Mouse (Mus musculus) liver, embryonic 11.5 days (tissue): ENCODE measurements around the gene Rnf111. TPM values are rescaled to one million over a fixed set of nuclear protein-coding genes. Genes with fewer than 3 reads are reported as not detected.

Experiments used
- microRNA-seq: library from miRNA; unstranded; fragments of <30 nt; microRNA quantifications from one replicate; pipeline ENCODE4, GENCODE M21; 2017; ENCODE audit warnings: borderline number of aligned reads
- polyA plus RNA-seq: library from polyadenylated mRNA; unstranded; fragments of >200 nt; fragmentation: Nextera tagmentation; extraction: Ambion mirVana; gene quantifications from 2 replicates; pipeline ENCODE4 v1.2.1, GENCODE M21; 2014

The Rnf111 gene
- polyA plus RNA-seq, 1 experiment from 2014 or later, result 23.3 TPM

Small RNA genes within 50 kb of the gene (microRNA-seq; reads per million reads assigned to microRNA genes)
- gene Mir5626, result 2.8 reads per million

Other genes with a start within 250 kb of the Rnf111 start
- 230 and 249 TPM in 2 replicates for gene Ccnb2, start 82.2 kb downstream of the Rnf111 start, polyA plus RNA-seq
- gene Sltm, start 39.0 kb upstream of the Rnf111 start, polyA plus RNA-seq, result 47.1 and 51.2 TPM in 2 replicates
- gene Gm10642, start 152.5 kb upstream of the Rnf111 start, polyA plus RNA-seq, result 0.48 and 0.65 TPM in 2 replicates
- 11.4 and 13.4 TPM in 2 replicates for gene Mindy2, start 153.4 kb upstream of the Rnf111 start, polyA plus RNA-seq
- 74.2 and 82.2 TPM in 2 replicates for gene Adam10, start 175.3 kb upstream of the Rnf111 start, polyA plus RNA-seq